Mouse (Mus musculus): ENCODE data around the gene Ptger2. TPM values are rescaled to one million over a fixed set of nuclear protein-coding genes. Genes with fewer than 3 reads are reported as not detected.

Gene Ptger2
- 101 TPM for polyA plus RNA-seq (2017; shearing (Covaris generic))

DNA sequence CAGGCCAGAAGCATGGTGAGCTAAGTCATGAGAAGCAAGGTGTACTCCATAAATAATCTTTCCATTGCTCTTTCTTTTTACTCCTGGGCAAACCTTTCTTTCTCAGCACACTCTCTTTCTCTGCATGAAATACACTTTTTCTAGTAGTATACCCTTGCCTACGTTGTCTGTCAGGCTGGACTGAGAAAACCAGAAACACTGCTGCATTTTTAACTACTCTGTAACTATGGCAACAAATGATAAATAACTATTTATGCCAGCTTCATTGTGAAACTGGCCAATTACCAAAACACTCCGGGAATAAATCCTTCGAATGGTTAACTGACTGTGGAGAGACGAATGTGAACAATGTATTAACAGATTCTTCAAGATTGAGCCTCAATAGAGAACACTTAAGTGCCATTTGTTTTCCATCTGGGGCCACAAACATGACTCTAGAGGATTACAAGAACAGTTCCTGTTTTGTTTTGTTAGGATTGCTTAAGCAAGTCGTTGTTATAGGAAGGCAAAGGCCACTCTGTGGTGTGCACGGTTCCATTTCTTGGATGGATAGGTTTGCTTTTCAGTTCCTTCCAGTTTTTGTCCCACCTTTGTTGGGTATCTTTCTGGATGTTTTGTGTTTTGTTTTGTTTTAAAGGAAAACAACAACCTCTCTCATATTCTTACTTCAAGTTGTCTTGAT is at the start of gene Ptger2:
Gene Ptger2, plus strand, starts transcription at position 522 of the 682 bp plus-strand sequence.

Other genes starting within 250 kb of the Ptger2 start
- not detected for gene Gm8267, start 237.9 kb upstream of the Ptger2 start, polyA plus RNA-seq (2017; shearing (Covaris generic))
- not detected for gene Ptgdr, start 128.8 kb upstream of the Ptger2 start, polyA plus RNA-seq (2017; shearing (Covaris generic))
- gene Gpr137c, start 231.5 kb downstream of the Ptger2 start, polyA plus RNA-seq (2017; shearing (Covaris generic)): 0.20 TPM
- gene Txndc16, start 232.1 kb downstream of the Ptger2 start, polyA plus RNA-seq (2017; shearing (Covaris generic)): 18.0 TPM

Measured in inflammation-experienced regulatory T-cells, adult 16 weeks (primary cell).